Mouse (Mus musculus) ES-E14 (cell line): ENCODE data around the gene Defb13. TPM values are rescaled to one million over a fixed set of nuclear protein-coding genes. Genes with fewer than 3 reads are reported as not detected.

Source experiments
- DNase-seq: peaks from one replicate; pipeline ENCODE4 v3.0.0-alpha.2; 2013; ENCODE audit warnings: low read depth, low spot score
- H3K27ac ChIP-seq: 2 replicates; pipeline ENCODE4 v1.5.1; 2012; ENCODE audit warnings: low read depth, mild to moderate bottlenecking, low read length, moderate library complexity, mixed read lengths; ENCODE audit not compliant: poor library complexity, insufficient read depth, severe bottlenecking
- H3K36me3 ChIP-seq: 2 replicates; pipeline ENCODE4 v1.6.1; 2012; ENCODE audit warnings: mild to moderate bottlenecking, low read length, moderate library complexity, mixed read lengths; ENCODE audit not compliant: control insufficient read depth, poor library complexity, insufficient read depth, severe bottlenecking
- H3K4me1 ChIP-seq, 2 experiments: fragments of 150-350 bp in 1 of 2; sonication (generic) in 1 of 2; 2 replicates each; pipeline ENCODE4 v1.6.1; 2012; ENCODE audit warnings: low read length in 2 of 2, mild to moderate bottlenecking in 1 of 2, mixed read lengths in 1 of 2; ENCODE audit not compliant: control insufficient read depth in 2 of 2, insufficient read depth in 2 of 2, poor library complexity in 1 of 2
- H3K4me3 ChIP-seq, 2 experiments: fragments of 150-350 bp in 1 of 2; sonication (generic) in 1 of 2; 2 replicates each; pipeline ENCODE4 v1.5.1; 2012; ENCODE audit warnings: low read length in 2 of 2, low read depth in 1 of 2, mild to moderate bottlenecking in 1 of 2, mixed read lengths in 1 of 2; ENCODE audit not compliant: insufficient read depth in 1 of 2, poor library complexity in 1 of 2, severe bottlenecking in 1 of 2
- H3K9ac ChIP-seq: 2 replicates; pipeline ENCODE4 v1.6.1; 2012; ENCODE audit warnings: low read depth, mild to moderate bottlenecking, low read length, mixed read lengths; ENCODE audit not compliant: poor library complexity, insufficient read depth, severe bottlenecking
- H3K9me3 ChIP-seq: fragments of 150-350 bp; sonication (generic); 2 replicates; pipeline ENCODE4 v1.6.1; 2012; ENCODE audit warnings: low read depth, mild to moderate bottlenecking, low read length; ENCODE audit not compliant: control insufficient read depth, insufficient read depth
- CHD2 ChIP-seq: IDR thresholded peaks from 2 replicates; pipeline ENCODE4 v1.6.1; 2014; ENCODE audit warnings: mild to moderate bottlenecking, low read depth, low read length, inconsistent platforms
- HCFC1 ChIP-seq: IDR thresholded peaks from 2 replicates; pipeline ENCODE4 v1.6.1; 2012; ENCODE audit warnings: low read length, inconsistent platforms, borderline replicate concordance; ENCODE audit not compliant: insufficient read depth
- MAFK ChIP-seq: IDR thresholded peaks from 2 replicates; pipeline ENCODE4 v1.6.1; 2014; ENCODE audit warnings: mild to moderate bottlenecking, low read depth, low read length, inconsistent platforms; ENCODE audit not compliant: insufficient read depth
- ZC3H11A ChIP-seq: IDR thresholded peaks from 2 replicates; pipeline ENCODE4 v1.6.1; 2012; ENCODE audit warnings: low read depth, mild to moderate bottlenecking, inconsistent platforms, low read length, borderline replicate concordance
- ZNF384 ChIP-seq: IDR thresholded peaks from 2 replicates; pipeline ENCODE4 v1.6.1; 2012; ENCODE audit warnings: low read depth, low read length, inconsistent platforms
- in situ Hi-C, 2 experiments: fragments of 600-800 bp; cut with MboI; formaldehyde crosslinking; loops; one replicate each; pipeline ENCODE4 v1.15.1; 2025; ENCODE audit warnings: low sequenced_read_pairs in 2 of 2, inconsistent platforms in 1 of 2; ENCODE audit not compliant: unreplicated experiment in 2 of 2
- total RNA-seq: library from RNA; depleted of rRNA; stranded (reverse); fragments of 300-350 nt; gene quantifications from 2 replicates; pipeline ENCODE4 v1.2.3, GENCODE M21; 2012

The Defb13 gene
- total RNA-seq, 1 experiment: not detected

DNA sequence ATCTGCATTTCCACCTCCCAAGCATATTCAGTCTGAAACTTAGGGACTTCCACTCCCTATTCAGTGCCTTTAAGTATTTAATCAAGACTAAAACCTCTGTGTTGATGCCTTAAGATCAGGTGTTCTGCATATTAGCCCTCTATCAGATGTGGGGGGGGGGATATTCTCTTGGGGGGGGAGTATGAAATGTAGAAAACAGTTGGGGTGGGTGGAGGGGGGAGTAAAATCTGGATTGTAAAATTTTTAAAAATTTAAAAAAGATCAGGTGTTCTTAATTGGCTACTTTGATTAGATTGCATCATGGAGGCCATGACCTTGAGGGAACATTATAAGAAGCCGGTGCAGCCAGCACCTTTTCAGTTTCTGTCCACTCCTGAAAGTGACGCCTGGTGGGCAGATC, 11.9 kb downstream of the Defb13 start, which contains the start of gene Fam90a1a:
Fam90a1a (plus strand) TSS at position 301 of the 400 bp plus-strand sequence.
- in situ Hi-C loops: loop anchor here in 1 of 2 experiments (10.0 kb wide), 1 partner anchor 204 kb away; no protein-coding TSS in a partner anchor
- no peaks in the 10 kb centered on the region for H3K9me3 ChIP-seq

DNA sequence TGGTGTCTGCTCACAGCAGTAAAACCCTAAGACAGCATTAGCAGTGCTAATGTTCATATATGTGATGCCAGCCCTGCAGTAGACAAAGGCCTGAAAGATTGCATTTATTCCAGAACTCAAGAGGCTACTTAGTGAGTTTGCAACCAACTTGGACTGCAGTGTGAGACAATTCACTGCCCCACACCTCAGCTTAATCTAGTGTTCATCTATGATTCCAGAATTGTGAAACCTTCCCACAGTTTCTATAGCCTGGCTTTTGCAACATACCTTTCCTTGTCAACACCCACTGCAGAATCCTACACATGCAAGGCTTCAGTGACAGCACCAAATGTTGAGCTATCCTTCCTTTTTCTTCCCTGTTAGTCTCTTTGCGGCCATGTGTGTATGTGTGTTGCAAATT, 20.1 kb downstream of the Defb13 start:
- Histone ChIP-seq H3K9me3 (no peaks in the 10 kb centered on the region), H3K4me1 (no peaks in the 10 kb centered on the region), H3K36me3 (no peaks in the 10 kb centered on the region), H3K9ac (no peak overlapping the region), H3K27ac (no peak overlapping the region), H3K4me3 (no peak overlapping the region)
- no peak for DNase-seq
- in situ Hi-C loops: no loop called here
- TF ChIP-seq MAFK (no peak), CHD2 (no peak), HCFC1 (no peak), ZC3H11A (no peak), ZNF384 (no peak)

More for the DNA sequence above, 11.9 kb downstream of the Defb13 start, which contains the start of gene Fam90a1a:
- H3K4me1 ChIP-seq: no peaks in the 10 kb centered on the region
- H3K36me3 ChIP-seq: no peaks in the 10 kb centered on the region
- no peak for TF ChIP-seq CHD2
- no peak for TF ChIP-seq MAFK
- no peak for TF ChIP-seq ZNF384
- TF ChIP-seq ZC3H11A: no peak
- no peak for TF ChIP-seq HCFC1
- no peak within 1 kb of the TSS for H3K27ac ChIP-seq
- DNase-seq: no peak
- H3K4me3 ChIP-seq: no peak within 1 kb of the TSS
- H3K9ac ChIP-seq: no peak within 1 kb of the TSS

DNA sequence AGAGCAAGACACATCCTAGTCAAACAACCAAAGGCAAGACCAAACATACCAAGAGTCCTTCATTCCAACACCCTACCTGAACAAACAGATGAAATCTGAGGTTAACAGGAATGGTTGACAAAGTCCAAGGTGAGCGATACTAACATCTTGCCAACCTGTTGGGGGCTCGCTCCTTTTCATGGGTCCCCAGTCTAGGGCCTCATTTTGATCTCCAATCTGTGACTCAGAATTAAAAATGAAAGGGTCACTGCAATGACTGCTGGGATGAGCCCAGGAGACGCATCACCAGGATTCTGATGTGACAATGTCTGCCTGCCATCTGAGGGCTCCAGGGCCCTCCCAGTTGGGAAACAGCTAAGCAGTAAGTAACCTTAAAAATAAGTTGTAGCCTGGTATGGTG, 22.9 kb downstream of the Defb13 start, which contains the start of gene Ccdc70:
Ccdc70 (plus strand) TSS at position 301 of the 400 bp plus-strand sequence.
- Histone ChIP-seq H3K9ac (no peak within 1 kb of the TSS), H3K36me3 (no peaks in the 10 kb centered on the region), H3K4me1 (no peaks in the 10 kb centered on the region), H3K27ac (no peak within 1 kb of the TSS), H3K4me3 (no peak within 1 kb of the TSS), H3K9me3 (no peaks in the 10 kb centered on the region)
- in situ Hi-C loops: no loop called here
- no peak for DNase-seq
- no peak for TF ChIP-seq MAFK
- no peak for TF ChIP-seq HCFC1
- TF ChIP-seq ZC3H11A: no peak
- no peak for TF ChIP-seq ZNF384
- TF ChIP-seq CHD2: no peak

DNA sequence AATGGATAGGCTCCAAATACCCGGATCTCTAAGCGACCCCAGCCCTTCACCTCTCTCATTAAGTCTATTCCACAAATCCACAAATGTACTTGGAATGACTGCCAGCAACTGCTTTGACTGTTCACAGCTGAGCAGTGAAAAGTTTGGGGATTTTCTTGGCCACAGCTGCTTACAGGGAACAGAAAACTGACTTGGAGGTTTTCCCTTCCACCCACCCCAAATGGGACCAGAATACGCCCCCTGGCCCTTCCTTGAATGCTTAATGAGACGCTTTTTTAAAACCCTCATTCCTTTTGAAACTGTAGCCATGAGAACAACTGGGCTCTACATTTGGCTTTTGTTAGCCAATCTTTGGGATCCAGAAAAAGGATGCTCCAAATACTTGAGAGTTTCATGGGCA, 31.6 kb downstream of the Defb13 start:
- H3K9me3 ChIP-seq: no peaks in the 10 kb centered on the region
- H3K9ac ChIP-seq: no peak overlapping the region
- TF ChIP-seq ZC3H11A (no peak), CHD2 (no peak), HCFC1 (no peak), ZNF384 (no peak), MAFK (no peak)
- no peak overlapping the region for H3K27ac ChIP-seq
- DNase-seq: no peak
- in situ Hi-C loops: no loop called here
- no peaks in the 10 kb centered on the region for H3K4me1 ChIP-seq
- H3K36me3 ChIP-seq: no peaks in the 10 kb centered on the region
- H3K4me3 ChIP-seq: no peak overlapping the region
